Mouse (Mus musculus): ENCODE results near the gene Fam83f.

The Fam83f gene

GRCm38 (mm10) chr15:80741836-80742235, 70.2 kb downstream of the Fam83f start:
- no peak for DNase-seq (ENCODE audit: low spot score in 2 of 2)

GRCm38 (mm10) chr15:80742991-80743474, 71.4 kb downstream of the Fam83f start:
- no peak for DNase-seq (ENCODE audit: low spot score in 2 of 2)

GRCm38 (mm10) chr15:80743606-80744005, 72.0 kb downstream of the Fam83f start:
- no peak for DNase-seq (ENCODE audit: low spot score in 2 of 2)

- no peak for DNase-seq (ENCODE audit: low spot score in 2 of 2)
Measured at GRCm38 (mm10) chr15:80744667-80745422, 73.2 kb downstream of the Fam83f start.

- DNase-seq (ENCODE audit: low spot score in 2 of 2): no peak
Measured at GRCm38 (mm10) chr15:80748979-80749378, 77.3 kb downstream of the Fam83f start.

Data from cerebellum, postnatal 4 days (tissue).